ENCODE assay signal across 26 mouse cellular contexts in genomic region chr2:165540975-165541374, GRCm38 (mm10). TPM values are rescaled to one million over a fixed set of nuclear protein-coding genes. Genes with fewer than 3 reads are reported as not detected.
"Had no signal": no experiment of that assay in that cellular context is flagged by ENCODE, and none has a peak within 500 bp of the region (broad histone marks: within the 10 kb centered on the region; RNA-seq: fewer than 3 reads in every experiment).

No protein-coding gene starts in this region.

- H3K36me3 ChIP-seq: heart, embryonic 13.5 days; heart, embryonic 15.5 days; hindbrain, embryonic 10.5 days; hindbrain, embryonic 12.5 days; intestine, embryonic 15.5 days; limb, embryonic 13.5 days; limb, embryonic 15.5 days had no signal

- H3K4me2 ChIP-seq: heart, embryonic 11.5 days; heart, embryonic 13.5 days; heart, embryonic 15.5 days; hindbrain, embryonic 12.5 days; hindbrain, embryonic 14.5 days; intestine, embryonic 15.5 days; limb, embryonic 13.5 days; limb, embryonic 15.5 days had no signal

- DNase-seq: gastrocnemius, postnatal 14 days; gastrocnemius, postnatal 36 days; heart, adult 11 months; heart, adult 2 months; heart, postnatal 14 days; heart, postnatal 36 days; kidney, adult 18-20 months; kidney, adult 8-10 months; kidney, postnatal 10 days; kidney, postnatal 25 days; kidney, postnatal 4 days; layer of hippocampus, postnatal 36 days; left cerebral cortex, postnatal 4 days had no signal

- H3K9me3 ChIP-seq: heart, embryonic 13.5 days; heart, embryonic 15.5 days; hindbrain, embryonic 10.5 days; hindbrain, embryonic 12.5 days; intestine, embryonic 15.5 days; limb, embryonic 13.5 days; limb, embryonic 15.5 days had no signal

- H3K4me3 ChIP-seq: heart, adult 2 months; heart, embryonic 13.5 days; heart, embryonic 15.5 days; hindbrain, embryonic 10.5 days; hindbrain, embryonic 12.5 days; intestine, embryonic 15.5 days; layer of hippocampus, adult 2 months; limb, embryonic 13.5 days; limb, embryonic 15.5 days had no signal

- H3K27me3 ChIP-seq: intestine, embryonic 15.5 days had no signal

- H3K27ac ChIP-seq: heart, adult 2 months; heart, embryonic 13.5 days; heart, embryonic 15.5 days; hindbrain, embryonic 10.5 days; hindbrain, embryonic 12.5 days; hindbrain, embryonic 14.5 days; intestine, embryonic 15.5 days; layer of hippocampus, adult 2 months; limb, embryonic 13.5 days; limb, embryonic 15.5 days had no signal

- ATAC-seq: hindbrain, embryonic 16.5 days; inflammation-experienced regulatory T-cells, adult 6 months; intestine, embryonic 15.5 days; intestine, postnatal 0 days had no signal

- H3K4me1 ChIP-seq: heart, embryonic 15.5 days; intestine, embryonic 15.5 days had no signal

- H3K9ac ChIP-seq: heart, embryonic 13.5 days; heart, embryonic 15.5 days; hindbrain, embryonic 12.5 days; hindbrain, embryonic 14.5 days; intestine, embryonic 15.5 days; limb, embryonic 13.5 days; limb, embryonic 15.5 days had no signal

RNA-seq across cellular contexts. Expression of gene Slc2a10, which starts 37.4 kb away (rescaled TPM):
- polyA plus RNA-seq: inflammation-experienced regulatory T-cells, adult 6 months had no signal
